Mouse (Mus musculus) erythroblast, embryonic 14.5 days (primary cell): ENCODE data around the gene Slc4a8.

Experiments used
- GATA1 ChIP-seq: IDR thresholded peaks from 2 replicates; pipeline ENCODE4 v1.6.1; 2012; ENCODE audit warnings: low read length, inconsistent platforms, mixed read lengths
- TAL1 ChIP-seq: IDR thresholded peaks from 3 replicates; pipeline ENCODE4 v1.6.1; 2012; ENCODE audit warnings: low read length, inconsistent platforms, mixed read lengths

- TF ChIP-seq GATA1 (no peak), TAL1 (no peak)
Measured at GRCm38 (mm10) chr15:100871107-100872011, 109.8 kb downstream of the Slc4a8 start.
